Mouse (Mus musculus) frontal cortex, postnatal 36 days (tissue): Measurements from ENCODE around the gene Cep70.

Source experiments
- DNase-seq, 2 experiments: peaks; one replicate each; pipeline ENCODE4 v3.0.0; 2022; ENCODE audit warnings: low spot score in 2 of 2

Cep70 gene

GRCm38 (mm10) chr9:99243190-99243894, at the start of gene Cep70:
Gene Cep70 (plus strand): TSS chr9:99243367.
- peak; percentile 95 to 97 for DNase-seq

- no peak for DNase-seq
These were observed 30.5 kb upstream of the Cep70 start for GRCm38 (mm10) chr9:99212643-99213042.

- no peak for DNase-seq
These were observed 27.0 kb upstream of the Cep70 start for GRCm38 (mm10) chr9:99216182-99216581.

GRCm38 (mm10) chr9:99217999-99218719, 25.0 kb upstream of the Cep70 start:
- no peak for DNase-seq

GRCm38 (mm10) chr9:99221636-99222035, 21.5 kb upstream of the Cep70 start:
- DNase-seq: no peak

- DNase-seq: no peak
These were observed 18.6 kb upstream of the Cep70 start for GRCm38 (mm10) chr9:99224583-99224982.

GRCm38 (mm10) chr9:99229450-99229849, 13.7 kb upstream of the Cep70 start:
- no peak for DNase-seq

GRCm38 (mm10) chr9:99237139-99237538, 6.0 kb upstream of the Cep70 start, which contains the start of gene Faiml:
Gene Faiml (minus strand): TSS chr9:99237239.
- DNase-seq: no peak

- no peak for DNase-seq
These were observed 4.9 kb upstream of the Cep70 start for GRCm38 (mm10) chr9:99238276-99238675.

GRCm38 (mm10) chr9:99239256-99239655, 3.9 kb upstream of the Cep70 start:
- DNase-seq: no peak

GRCm38 (mm10) chr9:99240571-99240970, 2.6 kb upstream of the Cep70 start:
- no peak for DNase-seq

- peak; percentile 48 to 69 for DNase-seq
These were observed 1.1 kb upstream of the Cep70 start for GRCm38 (mm10) chr9:99242035-99242434.

GRCm38 (mm10) chr9:99242533-99243189, 506 bp upstream of the Cep70 start:
- DNase-seq: no peak

- DNase-seq: peak; percentile 4 to 18
These were observed 727 bp downstream of the Cep70 start for GRCm38 (mm10) chr9:99243895-99244293.

GRCm38 (mm10) chr9:99248304-99248703, 5.1 kb downstream of the Cep70 start:
- no peak for DNase-seq

- DNase-seq: no peak
These were observed 5.7 kb downstream of the Cep70 start for GRCm38 (mm10) chr9:99248906-99249305.

GRCm38 (mm10) chr9:99253861-99254260, 10.7 kb downstream of the Cep70 start:
- no peak for DNase-seq

GRCm38 (mm10) chr9:99256206-99256605, 13.0 kb downstream of the Cep70 start:
- no peak for DNase-seq

- no peak for DNase-seq
These were observed 13.7 kb downstream of the Cep70 start for GRCm38 (mm10) chr9:99256821-99257220.

GRCm38 (mm10) chr9:99258891-99259290, 15.7 kb downstream of the Cep70 start:
- DNase-seq: no peak

GRCm38 (mm10) chr9:99304296-99304695, 61.1 kb downstream of the Cep70 start:
- DNase-seq: no peak

- DNase-seq: no peak
These were observed 63.1 kb downstream of the Cep70 start for GRCm38 (mm10) chr9:99306226-99306625.
